ENCODE assay signal across 8 mouse cellular contexts in the genomic region with DNA sequence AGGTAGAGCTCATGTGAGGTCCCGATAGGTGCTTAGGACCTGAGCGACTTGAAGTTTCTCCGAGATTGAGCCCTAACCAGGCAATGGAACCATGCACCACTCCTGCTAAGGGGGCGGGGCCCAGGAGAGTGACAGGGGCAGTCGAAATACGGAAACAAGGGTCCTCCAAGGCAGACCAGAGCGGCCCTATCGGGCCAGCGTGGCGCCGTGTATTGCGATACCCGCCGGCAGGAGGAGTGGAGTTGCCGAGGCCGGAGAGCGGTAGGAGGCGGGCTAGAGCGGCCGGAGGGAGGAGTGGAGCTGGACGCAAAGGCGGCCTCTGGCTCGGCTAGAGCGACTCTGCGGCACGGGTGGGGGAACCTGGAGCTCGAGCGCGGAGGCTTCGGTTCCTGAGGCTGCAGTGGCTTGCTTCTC. TPM values are rescaled to one million over a fixed set of nuclear protein-coding genes. Genes with fewer than 3 reads are reported as not detected.
A peak's percentile ranks its signal among the peaks of the same experiment; 100 is the strongest.
DNase-seq lines count a peak whose midpoint lies in the region; ATAC-seq lines count a peak whose summit lies in the region.

No protein-coding gene starts in this region.

- peak; percentile 94 for DNase-seq in adipocyte (ENCODE audit: low spot score)
- peak; percentile 98 for DNase-seq in embryo, embryonic 10 days (ENCODE audit: low spot score)
- DNase-seq in gastrocnemius, postnatal 10 days: peak; percentile 93
- peak; percentile 98 for DNase-seq in induced T-regulatory cell, adult 2 months (ENCODE audit: low read depth)
- DNase-seq in left cerebral cortex, adult 9 months (ENCODE audit: low spot score in 2 of 2): peak; percentile 92 to 98
- DNase-seq in right cerebral cortex, postnatal 14 days: peak; percentile 96
- peak; percentile 95 to 98 for DNase-seq in urinary bladder, postnatal 36 days (ENCODE audit: low spot score in 2 of 2)

- peak; percentile 83 for ATAC-seq in megakaryocyte progenitor cell, adult 5-6 weeks (replicated peaks; ENCODE audit: poor library complexity)

RNA-seq across cellular contexts. Expression of gene Arhgef1, which starts 1.4 kb away (rescaled TPM):
- 10 to 100 TPM; 40.7 to 64.0 TPM for total RNA-seq in gastrocnemius, postnatal 10 days (2021)
- total RNA-seq in megakaryocyte progenitor cell, adult 5-6 weeks (2015): 58.2 and 67.9 TPM in 2 replicates
- 36.6 and 46.2 TPM in 2 replicates for total RNA-seq in megakaryocyte progenitor cell, adult 5-6 weeks (2017)

RNA-seq across cellular contexts. Expression of gene Cd79a, which starts 6.9 kb away (rescaled TPM):
- 1 to 10 TPM in 1 of 2 experiments, under 1 TPM in 1; 0.21 to 1.6 TPM for total RNA-seq in gastrocnemius, postnatal 10 days (2021)
- 0.34 and 0.35 TPM in 2 replicates for total RNA-seq in megakaryocyte progenitor cell, adult 5-6 weeks (2015)
- 0.08 and 0.78 TPM in 2 replicates for total RNA-seq in megakaryocyte progenitor cell, adult 5-6 weeks (2017)

RNA-seq across cellular contexts. Expression of gene Rps19, which starts 19.9 kb away (rescaled TPM):
- 100 to 1,000 TPM; 680 to 704 TPM for total RNA-seq in gastrocnemius, postnatal 10 days (2021)
- 2,965 and 3,011 TPM in 2 replicates for total RNA-seq in megakaryocyte progenitor cell, adult 5-6 weeks (2015)
- total RNA-seq in megakaryocyte progenitor cell, adult 5-6 weeks (2017): 1,012 and 1,228 TPM in 2 replicates

RNA-seq across cellular contexts. Expression of gene Dmrtc2, which starts 34.2 kb away (rescaled TPM):
- total RNA-seq in gastrocnemius, postnatal 10 days (2021): not detected
- not detected in 2 replicates for total RNA-seq in megakaryocyte progenitor cell, adult 5-6 weeks (2015)
- not detected in 2 replicates for total RNA-seq in megakaryocyte progenitor cell, adult 5-6 weeks (2017)

RNA-seq across cellular contexts. Expression of gene Lypd4, which starts 34.3 kb away (rescaled TPM):
- total RNA-seq in gastrocnemius, postnatal 10 days (2021): not detected
- total RNA-seq in megakaryocyte progenitor cell, adult 5-6 weeks (2015): not detected in 2 replicates
- total RNA-seq in megakaryocyte progenitor cell, adult 5-6 weeks (2017): not detected in 2 replicates

Comparison
In these comparisons a context has a peak if more than half of its experiments do, and no peak if none do; other contexts are left out.
1. Peak in every context shown above with its lines: DNase-seq and ATAC-seq.